Mouse (Mus musculus) right cerebral cortex, postnatal 10 days (tissue): Measurements from ENCODE around the gene Gab1.

ENCODE experiments used
- DNase-seq, 2 experiments: peaks; one replicate each; pipeline ENCODE4 v3.0.0; 2021; ENCODE audit warnings: low spot score in 2 of 2

Gab1 gene

DNA sequence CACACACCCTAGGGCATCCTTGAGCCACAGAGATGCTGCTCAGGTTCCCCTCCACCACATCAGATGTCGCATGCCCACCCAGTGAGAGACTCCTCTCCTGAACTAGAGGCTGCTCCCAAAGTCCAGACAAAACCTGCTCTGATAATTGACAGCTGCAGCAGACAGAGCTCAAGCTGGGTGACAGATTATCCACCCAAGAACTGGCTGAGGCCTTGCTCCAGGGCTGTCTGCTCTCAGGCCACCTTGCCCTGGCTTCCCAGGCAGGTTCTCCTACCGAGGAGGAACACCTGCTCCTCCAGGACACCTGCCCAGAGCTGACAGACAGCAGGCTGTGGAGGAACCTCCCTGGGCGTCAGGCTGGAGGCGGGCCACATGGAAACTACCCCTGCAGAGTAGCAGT lies 7.6 kb downstream of the Gab1 start:
- DNase-seq: no peak

DNA sequence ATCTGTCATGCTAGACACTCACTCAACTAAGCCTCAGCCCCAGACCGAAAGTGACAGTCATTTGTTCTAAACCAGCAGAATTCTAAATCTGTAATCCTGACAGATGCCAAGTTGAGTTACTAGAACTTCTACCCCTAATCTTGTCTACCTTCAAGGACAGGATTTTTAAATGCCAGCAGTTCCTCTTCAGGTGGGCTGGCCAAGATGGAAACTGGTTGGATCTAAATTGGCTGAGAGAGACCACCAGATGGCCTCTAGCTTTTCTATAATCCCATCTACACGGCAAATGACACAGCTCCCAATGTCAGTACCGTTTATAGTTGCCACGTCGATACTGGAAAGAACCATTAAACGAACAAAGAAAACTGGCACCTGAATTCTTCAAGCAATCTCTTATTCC lies 8.9 kb downstream of the Gab1 start:
- no peak for DNase-seq

DNA sequence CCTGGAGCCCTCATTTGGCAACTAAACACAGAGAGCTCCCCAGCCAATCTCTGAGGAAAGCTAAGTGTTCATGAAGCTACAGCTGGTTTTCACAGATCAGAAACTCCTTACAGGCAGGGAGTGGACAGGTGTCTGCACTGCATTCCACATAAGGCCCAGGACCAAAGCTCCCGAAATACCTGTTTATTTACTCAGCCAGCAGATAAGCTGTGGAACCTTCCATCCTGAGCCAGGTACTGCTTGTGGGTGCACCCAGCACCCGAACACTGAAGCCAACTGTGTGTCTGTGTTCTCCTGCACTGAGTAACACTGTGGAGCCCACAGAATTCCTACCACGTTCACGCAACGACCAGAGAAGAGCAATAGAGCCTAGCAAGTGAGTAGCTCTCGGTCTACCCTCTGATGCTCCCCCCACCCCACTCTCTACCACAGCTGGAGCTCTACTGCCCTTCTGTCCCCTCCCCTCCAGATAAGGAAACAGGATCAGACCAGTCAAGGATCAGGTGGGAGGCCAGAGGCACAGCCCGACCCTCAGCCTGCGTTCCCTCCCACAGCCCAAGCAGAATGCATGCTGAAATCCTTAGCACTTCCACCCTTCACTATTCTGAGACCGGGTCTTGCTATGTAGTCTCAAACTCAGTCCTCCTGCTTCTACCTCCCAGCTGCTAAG lies 9.6 kb downstream of the Gab1 start:
- DNase-seq: no peak

DNA sequence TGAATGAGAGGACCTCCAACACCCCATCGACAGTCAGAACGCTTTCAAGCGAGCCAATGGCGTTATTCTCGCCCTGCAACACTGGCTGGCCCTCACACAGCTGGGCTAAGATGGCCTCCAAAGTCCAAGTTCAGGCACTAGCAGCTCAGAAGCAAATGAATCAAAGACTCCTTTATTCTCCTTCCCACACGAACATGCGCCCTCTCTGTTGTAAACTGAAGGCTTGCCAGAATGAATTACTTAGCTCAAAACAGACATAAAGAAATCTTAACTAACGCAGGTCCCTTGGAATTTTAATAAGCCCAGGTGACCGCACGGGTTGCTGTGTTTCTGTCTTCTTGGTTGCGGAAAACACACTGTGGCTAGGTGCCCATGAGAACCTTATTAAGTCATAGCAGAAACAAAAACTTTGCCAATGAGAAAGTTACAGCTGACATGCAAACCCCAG lies 10.4 kb downstream of the Gab1 start:
- DNase-seq: peak; percentile 59 to 70

DNA sequence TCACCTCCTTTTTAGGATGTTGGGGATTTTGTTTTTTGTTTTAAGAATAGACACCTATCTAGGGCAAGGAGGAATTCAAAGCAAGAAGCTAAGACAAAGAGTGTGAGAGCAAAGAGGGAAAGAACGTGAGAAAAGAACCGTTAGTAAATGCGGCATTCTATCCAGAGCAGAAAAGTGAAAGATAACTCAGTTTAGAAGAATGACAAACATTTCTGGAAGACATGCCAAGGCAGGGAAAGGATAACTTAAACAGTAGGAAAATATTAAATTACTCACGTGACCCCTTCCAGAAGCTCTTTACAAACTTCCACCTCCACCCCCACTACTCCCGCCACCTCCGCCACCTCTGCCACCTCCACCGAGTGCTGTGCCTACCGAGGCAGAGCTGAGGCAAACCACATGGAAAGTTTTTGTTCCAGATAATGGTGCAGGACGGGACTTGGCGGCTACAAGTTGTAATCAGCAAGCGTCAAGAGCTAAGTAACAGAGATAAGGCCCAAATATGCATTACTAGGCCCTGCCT lies 11.5 kb downstream of the Gab1 start:
- DNase-seq: no peak

DNA sequence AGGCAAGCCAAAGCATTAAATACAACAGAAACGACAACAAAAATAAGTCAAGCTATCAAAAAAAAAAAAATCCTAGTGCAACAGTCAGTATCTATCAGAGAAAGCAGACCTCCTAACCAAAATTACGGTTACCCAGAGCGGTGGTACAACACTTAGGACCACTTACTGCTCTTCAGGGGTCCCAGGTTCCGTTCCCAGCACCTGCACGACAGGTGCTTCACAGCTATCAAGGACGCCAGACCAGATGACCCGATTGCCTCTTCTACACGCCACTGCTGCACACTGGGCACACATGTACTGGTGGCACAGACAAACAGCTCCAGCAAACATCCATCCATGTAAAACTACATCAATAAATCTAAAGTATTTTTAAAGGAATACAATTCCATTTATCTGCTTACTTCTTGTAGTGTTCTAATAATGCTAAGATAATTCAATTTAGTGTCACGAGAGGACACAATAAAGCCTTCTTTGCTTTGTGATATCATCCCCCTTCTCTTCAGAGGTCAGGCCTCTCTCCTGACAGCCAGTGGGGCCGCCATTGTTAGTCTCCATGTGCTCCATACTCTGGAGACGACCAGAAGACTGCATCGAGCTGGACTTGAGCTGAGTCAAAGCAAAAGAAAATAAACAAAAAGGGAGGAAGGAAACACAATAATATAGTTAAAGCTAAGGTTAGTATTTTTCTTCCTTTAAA lies 12.2 kb downstream of the Gab1 start:
- DNase-seq: no peak

DNA sequence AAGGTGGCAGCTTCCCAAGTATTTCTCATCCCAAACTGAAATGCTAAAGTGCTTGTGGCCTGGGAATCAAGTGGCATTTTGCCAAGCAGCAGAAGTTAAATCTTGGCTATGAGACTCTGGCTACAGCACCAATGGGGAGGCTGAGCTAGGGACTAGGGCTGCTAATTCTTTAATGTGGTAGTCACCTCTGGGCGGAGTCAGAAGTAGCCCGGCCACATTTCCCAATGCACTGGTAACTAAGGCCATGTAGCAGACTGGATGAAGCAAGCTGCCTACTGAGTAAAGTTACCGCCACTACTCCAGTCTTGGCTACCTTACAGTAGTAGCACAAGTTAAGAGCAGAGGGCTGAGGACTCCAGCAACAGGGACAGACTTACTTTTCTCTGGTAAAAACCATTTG lies 12.7 kb downstream of the Gab1 start:
- no peak for DNase-seq

DNA sequence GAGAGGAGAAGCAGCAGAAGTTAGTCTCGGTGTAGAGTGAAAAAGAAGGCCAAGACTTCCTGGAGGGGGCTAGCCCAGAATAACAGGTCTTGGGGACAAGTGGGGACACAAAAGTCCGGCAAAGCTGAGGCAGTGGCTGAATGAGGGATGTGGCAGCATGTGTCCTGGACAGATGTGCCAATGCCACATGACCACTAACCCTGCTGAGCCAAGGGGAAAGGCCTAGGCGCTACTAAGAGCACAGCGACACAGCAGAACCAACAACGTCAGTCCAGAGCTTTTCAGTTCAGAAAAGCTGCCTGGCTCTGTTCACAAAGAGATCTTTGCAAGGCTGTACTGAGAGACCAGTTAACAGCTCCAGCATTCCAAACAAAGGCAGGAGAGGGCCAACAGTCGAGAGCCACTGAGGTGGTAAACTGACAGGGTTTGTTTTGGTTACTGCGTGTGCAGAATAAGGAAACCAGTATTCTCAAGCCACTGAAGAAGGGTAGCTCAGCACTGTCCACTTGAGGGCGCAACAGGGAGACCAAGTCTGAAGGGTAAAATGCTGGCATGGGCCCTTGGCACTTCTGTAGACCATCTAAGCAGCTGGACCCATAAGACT lies 15.0 kb downstream of the Gab1 start:
- DNase-seq: peak; percentile 66 to 68

DNA sequence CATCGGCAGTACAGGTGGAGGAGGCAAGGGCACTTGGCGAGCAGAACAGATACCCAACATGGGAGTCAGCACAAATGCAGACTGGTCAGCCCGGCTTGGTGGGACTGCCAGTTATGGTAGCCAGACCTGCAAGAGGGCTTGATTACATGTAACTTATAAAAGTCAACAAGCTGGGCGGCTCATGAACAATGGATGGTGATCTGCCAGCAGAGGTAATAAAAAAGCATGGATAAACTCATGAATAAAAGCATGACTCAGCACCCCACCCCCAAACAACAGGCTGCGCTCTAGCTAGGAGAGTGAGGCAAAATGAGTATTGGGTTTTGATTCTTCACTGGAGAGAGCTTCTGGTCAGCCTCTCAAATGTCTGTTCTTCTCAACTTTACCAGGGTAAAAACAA lies 16.9 kb downstream of the Gab1 start:
- DNase-seq: no peak

DNA sequence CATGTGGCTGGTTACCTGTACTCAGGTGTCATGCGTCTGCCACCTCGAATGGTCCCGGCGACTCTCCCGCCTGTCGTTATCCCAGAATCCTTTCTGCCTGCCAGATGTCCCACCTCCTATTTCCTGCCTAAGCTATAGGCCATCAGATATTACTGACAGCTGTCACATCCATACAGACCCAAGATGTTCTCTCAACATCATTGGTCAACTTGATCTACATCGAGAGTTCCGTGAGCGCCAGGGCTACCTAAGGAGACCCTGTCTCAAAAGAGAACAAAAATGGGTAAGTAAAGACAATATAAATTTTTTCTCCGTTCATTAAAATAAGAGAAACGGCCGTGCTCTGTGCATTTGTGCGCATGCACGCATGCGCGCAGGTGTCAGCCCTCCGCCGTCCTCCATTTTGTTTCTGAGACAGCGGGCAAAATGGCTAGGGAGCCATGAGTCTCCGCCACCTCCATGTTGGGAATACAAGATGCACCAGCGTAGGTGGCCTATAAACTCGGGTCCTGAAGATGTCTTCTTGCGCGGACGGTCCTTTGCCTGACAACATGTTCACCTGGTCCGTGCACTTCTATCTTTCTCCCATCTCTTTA lies 21.0 kb downstream of the Gab1 start:
- no peak for DNase-seq

DNA sequence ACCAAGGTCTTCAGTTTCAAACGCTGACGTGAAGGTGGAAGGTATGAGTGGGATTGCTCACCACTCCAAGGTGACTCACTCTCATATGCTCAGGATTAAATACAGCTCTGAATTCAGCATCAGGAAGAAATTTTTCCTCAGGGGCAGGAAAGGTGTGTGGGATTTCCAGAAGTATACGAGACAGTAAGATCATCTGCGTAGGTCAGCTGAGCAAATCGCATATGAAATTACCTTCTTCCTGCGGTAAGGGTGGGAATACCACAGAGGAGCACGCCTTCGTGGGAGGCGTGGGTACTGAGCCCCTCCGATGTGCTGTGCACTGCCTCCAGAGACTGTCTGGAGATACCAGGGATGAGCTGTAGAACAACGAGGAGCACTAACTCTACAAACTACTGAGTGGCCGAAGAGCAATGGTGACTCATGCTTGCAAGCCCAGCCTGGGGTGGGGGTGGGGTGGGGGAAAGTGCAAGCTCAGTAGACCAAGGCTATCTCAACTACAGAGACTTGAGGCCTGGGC lies 22.4 kb downstream of the Gab1 start:
- no peak for DNase-seq

DNA sequence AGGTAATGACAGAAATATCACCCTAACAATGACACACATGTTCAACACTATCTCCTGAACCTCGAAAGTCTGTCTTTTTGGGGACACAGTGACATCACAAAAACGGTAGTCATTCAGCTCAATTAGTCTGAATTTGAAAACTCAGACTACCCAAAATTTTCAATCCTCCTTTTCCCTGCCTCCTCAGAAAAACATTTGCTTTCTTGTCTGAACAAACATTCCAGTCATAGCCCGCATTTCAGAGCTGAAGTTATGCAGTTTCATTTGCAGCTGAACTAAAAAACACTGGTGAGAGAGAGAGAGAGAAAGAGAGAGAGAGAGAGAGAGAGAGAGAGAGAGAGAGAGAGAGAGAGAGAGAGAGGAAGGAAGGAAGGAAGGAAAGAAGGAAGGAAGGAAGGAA lies 23.2 kb downstream of the Gab1 start:
- no peak for DNase-seq

DNA sequence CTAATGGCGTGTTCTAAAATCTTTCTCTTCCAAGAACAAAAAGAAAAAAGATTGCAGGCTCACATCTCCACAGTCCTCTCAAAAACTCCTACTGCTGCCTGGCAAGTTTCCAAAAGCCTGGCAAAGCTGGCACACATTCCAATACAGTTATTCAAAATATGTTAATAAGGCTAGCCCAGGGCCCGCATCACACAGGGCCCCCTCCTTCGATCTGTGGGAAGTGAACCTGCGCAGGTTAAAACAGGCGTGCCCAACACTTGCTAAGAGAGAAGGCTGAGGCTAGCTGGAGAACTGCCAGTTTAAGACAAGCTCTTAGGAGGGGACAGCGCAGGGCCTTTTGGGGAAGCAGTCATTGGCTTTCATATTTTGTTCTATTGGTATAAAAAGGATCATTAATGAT lies 23.7 kb downstream of the Gab1 start:
- DNase-seq: peak; percentile 78 to 82

DNA sequence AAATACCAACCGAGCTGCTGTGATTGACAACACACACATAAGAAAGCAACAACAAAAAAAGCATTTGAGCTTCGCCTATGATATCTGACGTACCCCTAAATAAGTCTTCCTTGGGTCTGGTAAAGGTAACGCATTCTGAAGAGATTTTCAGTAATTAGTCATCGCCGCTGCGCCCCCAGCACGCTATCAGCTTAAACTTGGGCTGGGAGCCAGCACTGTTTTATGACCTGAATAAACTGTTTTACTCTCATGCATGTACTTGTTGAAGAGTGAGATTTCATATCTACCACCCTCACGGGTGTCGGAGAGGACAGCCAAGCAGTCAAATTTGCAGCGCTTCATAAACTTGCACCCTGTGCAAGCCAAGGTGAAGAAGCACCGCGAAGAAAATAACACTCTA lies 26.7 kb downstream of the Gab1 start:
- no peak for DNase-seq

DNA sequence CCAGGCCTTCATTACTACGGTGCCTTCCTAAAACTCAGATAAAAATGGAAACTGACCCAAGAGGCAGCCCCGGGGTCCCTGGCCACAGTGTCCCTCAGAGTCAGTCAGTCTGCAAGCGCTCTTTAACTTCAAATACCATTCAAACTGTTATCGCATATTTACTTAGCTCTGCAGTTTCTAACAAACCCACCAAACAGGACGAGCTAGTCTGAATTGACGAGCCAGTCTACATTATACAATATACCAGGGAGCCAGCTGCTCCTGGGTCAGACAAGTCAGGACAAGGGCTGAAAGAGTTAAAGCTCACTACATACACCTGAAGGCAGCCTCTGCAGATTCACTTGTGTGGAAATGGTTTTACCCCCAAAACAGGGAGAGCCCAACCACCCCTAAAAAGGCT lies 27.1 kb downstream of the Gab1 start:
- DNase-seq: no peak

DNA sequence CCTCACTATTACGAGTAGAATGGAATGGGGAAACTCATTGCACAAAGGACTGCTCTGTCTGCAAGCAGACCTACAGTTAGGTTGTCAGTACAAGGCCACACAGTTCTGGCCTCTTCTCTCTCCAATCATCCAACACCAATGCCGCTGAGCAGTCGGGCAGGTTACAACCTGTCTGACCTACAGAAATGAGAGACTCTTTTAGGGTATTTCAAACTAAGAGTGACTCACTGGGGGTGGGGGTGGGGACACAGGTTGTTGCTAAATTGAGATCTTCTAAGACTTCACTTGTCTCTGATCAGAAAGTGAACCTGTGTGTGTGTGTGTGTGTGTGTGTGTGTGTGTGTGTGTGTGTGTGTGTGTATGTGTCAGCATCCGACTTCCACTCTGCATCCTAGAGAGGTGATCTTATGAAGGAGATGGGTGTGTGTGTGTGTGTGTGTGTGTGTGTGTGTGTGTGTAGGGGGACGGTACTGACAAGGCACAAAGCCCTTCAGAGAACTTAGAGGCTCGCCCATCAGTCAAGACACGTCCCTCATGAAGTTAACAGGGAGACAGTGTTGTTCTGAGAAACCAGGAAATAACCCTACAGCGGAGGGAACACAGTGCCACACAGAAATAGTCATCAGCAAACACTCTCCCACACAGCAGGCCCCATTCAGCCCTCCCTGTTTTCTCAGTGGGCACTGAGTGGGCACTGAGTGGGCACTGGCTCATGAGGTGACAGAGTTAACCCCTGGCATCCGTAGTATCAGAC lies 27.7 kb downstream of the Gab1 start:
- DNase-seq: no peak

DNA sequence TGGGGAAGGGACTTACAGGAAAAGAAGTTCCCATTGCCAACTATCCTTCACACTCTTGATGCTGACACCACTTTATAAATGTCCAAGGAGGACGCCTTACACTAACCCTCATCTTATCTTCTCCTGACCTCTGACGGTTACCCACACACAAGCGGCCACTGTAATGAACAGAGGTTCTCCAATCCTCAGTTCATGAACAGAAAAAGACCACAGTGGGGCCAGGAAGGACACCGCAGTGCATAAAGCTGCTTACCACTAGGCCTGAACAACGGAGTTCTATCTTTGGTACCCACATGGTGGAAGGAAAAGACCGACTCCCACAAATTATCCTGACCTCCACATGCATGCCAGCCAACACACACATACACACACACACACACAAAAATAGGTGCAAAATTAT lies 28.7 kb downstream of the Gab1 start:
- no peak for DNase-seq

DNA sequence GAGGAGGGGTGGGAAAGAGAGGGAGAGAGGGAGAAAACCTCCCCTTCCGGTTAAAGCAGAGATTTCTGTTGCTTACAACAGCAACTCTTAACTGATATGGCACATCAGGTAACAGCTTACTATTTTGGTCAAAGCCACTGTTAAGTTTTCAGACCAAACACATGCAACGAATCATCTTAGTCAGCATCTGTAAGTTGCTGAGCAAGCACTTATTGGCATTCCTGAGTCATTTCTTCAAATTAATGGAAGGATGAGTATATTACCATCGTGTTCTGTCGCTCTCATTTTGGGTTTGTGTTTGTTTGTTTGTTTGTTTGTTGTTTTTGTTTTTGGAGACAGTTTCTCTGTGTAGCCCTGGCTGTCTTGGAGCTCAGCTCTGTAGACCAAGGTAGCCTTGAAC lies 30.3 kb downstream of the Gab1 start:
- no peak for DNase-seq

DNA sequence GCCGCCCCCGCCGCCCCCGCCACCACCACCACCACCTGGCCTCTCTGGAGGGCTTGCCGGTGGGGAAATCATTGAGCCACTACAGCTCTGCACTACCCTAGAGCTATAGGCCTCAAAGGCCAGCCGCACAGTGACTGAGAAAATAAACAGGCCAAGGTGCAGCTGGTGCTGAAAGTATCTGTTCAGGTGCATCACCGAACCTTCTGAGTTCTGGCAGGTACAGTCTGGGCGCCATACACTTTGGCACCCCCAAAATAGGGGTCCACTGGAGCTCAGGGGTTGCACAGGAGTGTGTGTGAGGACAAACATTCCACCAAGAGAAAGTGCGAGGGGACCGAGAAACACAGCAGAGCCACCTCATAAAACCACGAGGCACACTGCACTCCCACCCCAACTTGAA lies 31.7 kb downstream of the Gab1 start:
- DNase-seq: no peak

DNA sequence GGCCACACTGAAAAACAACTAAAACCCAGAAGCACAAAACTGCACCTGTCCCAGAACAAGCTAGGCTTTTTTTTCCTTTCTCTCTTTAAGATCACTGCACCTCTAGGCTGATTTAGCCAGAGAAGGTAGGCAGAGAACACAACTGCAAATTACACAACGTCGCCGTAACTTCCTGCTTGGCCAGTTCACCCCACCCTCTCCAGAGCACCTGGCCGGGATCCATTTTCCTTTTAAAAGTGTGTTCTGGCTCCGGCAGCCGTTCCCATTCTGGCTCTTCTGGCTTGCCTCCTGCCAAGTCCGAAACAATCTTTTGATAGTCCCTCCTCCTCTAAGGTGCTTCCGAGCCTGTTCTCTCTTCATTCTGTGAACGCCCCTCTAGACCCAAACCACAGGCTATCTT lies 32.4 kb downstream of the Gab1 start:
- peak in 1 of 2 experiments; percentile 36 for DNase-seq

DNA sequence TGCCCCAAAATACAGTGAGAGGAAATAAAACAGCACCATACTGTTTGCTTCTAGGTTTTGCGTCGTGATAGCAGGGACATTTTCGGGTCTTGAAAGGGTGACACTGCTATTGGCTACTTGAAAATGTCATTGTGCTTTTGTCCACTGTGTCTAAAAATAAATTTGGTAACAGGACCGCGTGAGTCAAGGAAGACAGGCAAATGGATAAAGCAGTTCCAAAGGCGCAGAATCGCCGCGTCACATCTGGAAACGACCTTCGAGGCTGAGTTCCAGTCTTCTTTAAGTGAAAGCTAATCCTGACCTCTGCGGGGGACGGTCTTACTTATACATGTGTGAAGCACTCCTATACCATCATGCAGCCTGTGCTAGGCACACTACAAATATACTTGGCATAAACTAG lies 35.0 kb downstream of the Gab1 start:
- DNase-seq: no peak
